Mouse (Mus musculus) right cerebral cortex, postnatal 36 days (tissue): ENCODE measurements around the gene Gpr83.
"Not testable (repeated sequence)": the region's sequence is repeated elsewhere in the genome, so short reads cannot be mapped to it uniquely, and the experiment has no call there.

ENCODE experiments used
- DNase-seq, 2 experiments: peaks; one replicate each; pipeline ENCODE4 v3.0.0; 2022; ENCODE audit warnings: low spot score in 2 of 2, mixed read lengths in 1 of 2

Gene Gpr83

DNA sequence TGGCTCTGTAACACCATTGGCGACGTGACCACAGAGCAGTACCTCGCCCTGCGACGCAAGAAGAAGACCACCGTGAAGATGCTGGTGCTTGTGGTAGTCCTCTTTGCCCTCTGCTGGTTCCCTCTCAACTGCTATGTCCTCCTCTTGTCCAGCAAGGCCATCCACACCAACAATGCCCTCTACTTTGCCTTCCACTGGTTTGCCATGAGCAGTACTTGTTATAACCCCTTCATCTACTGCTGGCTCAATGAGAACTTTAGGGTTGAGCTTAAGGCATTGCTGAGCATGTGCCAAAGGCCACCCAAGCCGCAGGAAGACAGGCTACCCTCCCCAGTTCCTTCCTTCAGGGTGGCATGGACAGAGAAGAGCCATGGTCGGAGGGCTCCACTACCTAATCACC is 8.3 kb downstream of the Gpr83 start:
- no peak for DNase-seq

GRCm38 (mm10) chr9:14870377-14870776 is 10.4 kb downstream of the Gpr83 start:
- no peak for DNase-seq

DNA sequence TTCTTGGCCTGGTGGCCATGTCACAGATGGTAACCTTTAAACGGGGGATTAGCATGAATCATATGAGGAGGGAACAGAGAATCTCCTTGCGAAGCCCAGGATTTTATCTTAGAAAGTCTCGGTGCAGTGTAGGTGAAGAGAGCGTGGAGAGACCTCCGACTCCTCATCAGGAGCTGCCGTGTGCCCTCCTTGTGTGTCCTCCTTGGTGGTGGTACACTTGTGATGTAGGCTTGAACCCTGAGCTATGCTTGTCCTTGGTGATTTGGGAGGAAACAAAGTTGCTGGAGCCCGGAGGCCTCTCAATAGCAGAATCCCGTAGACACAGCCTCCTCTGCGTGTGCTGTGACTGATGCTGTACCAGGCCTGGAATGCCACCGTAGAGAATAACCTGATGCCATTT is 10.8 kb downstream of the Gpr83 start:
- DNase-seq, result no peak

DNA sequence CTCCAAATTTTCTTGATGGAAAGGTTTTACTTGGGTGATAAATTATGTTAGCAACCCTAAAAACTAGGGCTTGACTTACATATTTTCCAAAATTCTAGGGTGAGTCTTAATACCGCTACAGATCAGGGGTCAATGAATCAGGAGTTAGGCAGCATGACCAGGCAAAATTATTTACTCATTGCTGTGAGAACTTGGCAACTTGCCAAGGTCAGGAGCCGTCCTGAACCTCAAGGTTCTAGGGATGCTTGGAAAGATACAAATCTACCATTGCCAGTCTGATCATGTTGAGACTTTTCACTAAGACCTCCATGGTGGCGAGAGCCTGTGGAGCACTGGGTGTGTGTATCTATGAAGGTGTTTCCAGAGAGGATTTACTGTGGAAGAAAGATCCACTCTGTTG is 11.5 kb downstream of the Gpr83 start:
- DNase-seq, result no peak

- no peak for DNase-seq
Observed at GRCm38 (mm10) chr9:14872181-14872930, 12.3 kb downstream of the Gpr83 start.

GRCm38 (mm10) chr9:14875743-14876507 is 15.9 kb downstream of the Gpr83 start:
- no peak for DNase-seq

GRCm38 (mm10) chr9:14876566-14876965 is 16.6 kb downstream of the Gpr83 start:
- DNase-seq, result not testable (repeated sequence)

GRCm38 (mm10) chr9:14884641-14885040 is 24.6 kb downstream of the Gpr83 start:
- no peak for DNase-seq

DNA sequence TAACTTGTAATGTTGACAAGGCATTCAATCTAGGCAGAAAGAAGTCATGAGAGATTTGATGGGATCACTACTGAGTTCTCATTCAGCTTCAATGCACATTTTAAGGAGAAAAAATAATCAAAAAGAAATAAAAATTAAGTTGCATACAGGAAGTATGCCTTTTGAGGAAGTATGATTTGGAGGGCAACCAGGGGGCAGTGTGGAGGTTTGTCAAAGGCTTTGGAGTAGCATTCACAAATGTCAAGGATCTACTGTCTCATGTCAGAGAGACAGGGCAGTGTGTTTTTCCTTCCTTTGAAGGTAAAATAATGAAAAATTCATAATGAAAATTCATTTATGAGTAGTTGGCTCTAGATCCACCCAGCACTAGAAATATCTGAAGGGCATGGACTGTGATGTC is 25.1 kb downstream of the Gpr83 start:
- DNase-seq, result no peak

DNA sequence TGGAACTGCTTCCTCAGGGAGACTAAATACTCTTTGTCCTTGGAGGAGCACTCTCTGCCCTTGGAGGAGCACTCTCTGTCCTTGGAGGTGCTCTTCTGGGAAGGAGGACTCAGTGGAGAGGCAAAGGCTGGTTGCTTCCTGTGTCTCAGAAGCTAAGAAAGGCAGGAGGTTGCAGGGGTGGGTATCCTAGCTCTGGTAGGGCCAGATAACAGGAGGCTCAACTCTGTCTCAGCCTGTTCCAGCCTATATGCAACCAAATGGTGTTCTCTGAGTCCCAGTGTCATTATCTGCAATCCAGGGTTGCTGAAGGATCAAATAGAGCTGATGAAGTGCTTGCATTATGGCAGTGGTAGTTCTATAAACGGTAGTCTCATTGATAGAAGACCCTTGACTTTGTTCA is 25.9 kb downstream of the Gpr83 start:
- no peak for DNase-seq

- DNase-seq, result no peak
Observed at GRCm38 (mm10) chr9:14887787-14888382, 27.9 kb downstream of the Gpr83 start.

DNA sequence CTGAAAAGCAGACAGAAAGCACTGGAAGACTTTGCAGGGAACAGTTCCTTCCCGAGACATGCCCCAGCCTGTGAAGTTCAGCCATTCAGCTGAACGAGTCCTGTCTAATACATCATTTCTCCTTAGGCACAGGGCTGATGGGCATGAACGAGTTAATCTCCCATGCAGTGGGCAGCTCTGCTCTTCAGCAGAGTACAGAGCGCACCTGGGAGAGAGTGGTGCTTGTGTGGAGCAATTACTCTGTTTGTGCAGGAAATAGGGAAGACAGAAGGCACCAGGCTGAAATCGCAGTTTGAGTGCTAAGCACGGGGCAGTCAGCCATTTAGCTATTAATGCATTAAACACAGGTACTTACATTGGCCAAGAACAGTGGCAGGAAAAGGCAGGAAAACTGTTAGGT is 28.7 kb downstream of the Gpr83 start:
- DNase-seq, result no peak

GRCm38 (mm10) chr9:14890699-14891098 is 30.7 kb downstream of the Gpr83 start:
- DNase-seq, result no peak

DNA sequence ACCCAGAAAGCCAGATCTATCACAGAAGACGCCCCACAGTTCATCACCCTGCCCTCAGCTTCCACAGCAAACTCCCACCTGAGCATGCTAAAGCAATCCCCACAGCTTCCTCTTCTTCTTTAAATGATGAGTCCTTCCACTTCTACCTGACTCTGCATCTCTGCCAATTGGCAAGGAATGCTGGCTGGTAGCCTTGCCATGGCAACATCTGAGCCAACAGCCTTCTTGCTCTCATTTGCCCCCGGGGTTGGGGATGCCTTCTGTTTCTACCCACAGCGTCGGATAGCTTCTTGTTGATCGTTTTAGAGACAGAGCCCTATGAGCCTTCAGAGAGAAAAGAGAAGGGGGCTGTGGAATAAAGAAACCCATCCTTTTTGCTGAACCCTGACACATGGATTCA is 31.9 kb downstream of the Gpr83 start:
- DNase-seq, result no peak

DNA sequence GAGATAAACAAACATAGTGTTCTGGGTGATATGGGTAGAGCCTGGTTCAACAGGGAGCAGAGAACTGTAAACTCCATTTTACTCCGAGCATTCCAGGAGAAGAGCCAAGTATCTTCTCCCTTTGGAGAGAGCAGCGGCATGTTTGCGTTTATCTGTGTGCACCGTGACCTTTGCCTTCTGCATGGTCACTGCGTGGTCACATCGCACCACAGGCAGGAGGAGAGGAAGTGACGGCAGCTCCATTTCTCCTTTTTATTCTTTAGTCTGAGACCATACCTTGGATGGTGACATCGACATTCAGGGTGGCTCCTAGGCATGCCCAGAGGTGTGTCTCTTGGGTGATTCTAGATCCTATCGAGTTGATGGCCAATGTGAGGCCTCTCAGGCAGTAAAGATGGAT is 33.4 kb downstream of the Gpr83 start:
- DNase-seq, result no peak

GRCm38 (mm10) chr9:14894628-14895027 is 34.6 kb downstream of the Gpr83 start:
- no peak for DNase-seq

GRCm38 (mm10) chr9:14895237-14895835 is 35.3 kb downstream of the Gpr83 start:
- no peak for DNase-seq

- DNase-seq, result no peak
Observed at GRCm38 (mm10) chr9:14897102-14897501, 37.1 kb downstream of the Gpr83 start.

GRCm38 (mm10) chr9:14901757-14902156 is 41.7 kb downstream of the Gpr83 start:
- DNase-seq, result no peak

DNA sequence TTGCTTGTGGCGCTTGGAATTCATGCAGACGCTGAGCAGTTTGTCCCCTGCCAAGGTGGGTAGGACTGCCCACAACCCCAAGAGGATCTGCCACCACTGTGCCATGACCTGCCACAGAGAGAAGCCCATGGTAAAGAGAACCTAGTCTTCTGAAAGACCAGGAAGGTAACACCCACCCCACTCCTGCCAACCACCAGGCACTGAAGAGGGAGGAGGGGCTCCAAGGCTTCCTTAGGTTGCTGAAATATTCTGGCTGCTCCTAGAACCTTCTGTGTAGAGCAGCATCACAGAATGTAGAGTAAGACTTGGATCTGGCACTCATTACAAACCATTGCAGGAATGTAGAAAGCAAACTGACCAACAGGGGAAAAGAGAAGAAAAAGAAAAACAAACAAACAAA is 42.4 kb downstream of the Gpr83 start:
- no peak for DNase-seq

DNA sequence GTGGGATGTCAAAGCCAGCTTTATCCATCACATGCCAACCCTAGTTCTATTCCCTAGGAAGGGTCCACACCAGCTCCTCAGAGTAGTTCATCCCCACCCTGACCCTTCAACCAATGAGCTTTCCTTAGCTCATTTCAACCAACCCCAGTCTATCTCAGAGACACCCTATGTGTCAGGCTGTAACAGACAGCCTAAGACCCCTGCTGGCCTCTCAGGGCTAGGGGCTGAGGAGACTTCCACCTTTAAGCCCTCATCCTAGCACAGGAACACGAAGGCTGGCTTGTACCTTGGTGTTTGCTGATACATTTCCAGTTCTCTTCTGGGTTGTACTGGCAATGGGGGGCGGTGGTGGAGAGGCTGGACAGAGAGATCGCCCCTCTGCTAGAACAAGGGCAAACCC is 43.0 kb downstream of the Gpr83 start:
- DNase-seq, result no peak

- DNase-seq, result no peak
Observed at GRCm38 (mm10) chr9:14903581-14904378, 43.8 kb downstream of the Gpr83 start, which contains the start of gene Izumo1r. Izumo1r (minus strand) TSS chr9:14903949.
